Mouse (Mus musculus): ENCODE results near the gene Klk1b8.

- TF ChIP-seq POLR2AphosphoS2 (IDR thresholded peaks at IDR 0.05; ENCODE audit: insufficient read length, low read depth): no peak
- TF ChIP-seq POLR2A (IDR thresholded peaks at IDR 0.05; ENCODE audit: insufficient read length, low read depth): no peak
- no peak for TF ChIP-seq MAX (IDR thresholded peaks at IDR 0.05; ENCODE audit: low read depth)
- TF ChIP-seq TCF12 (IDR thresholded peaks at IDR 0.05; ENCODE audit: insufficient read depth, poor library complexity, severe bottlenecking): no peak
- TF ChIP-seq USF1 (IDR thresholded peaks at IDR 0.05; ENCODE audit: low read depth): no peak
- TF ChIP-seq MYOD1 (IDR thresholded peaks at IDR 0.05; ENCODE audit: control insufficient read depth in 1 of 3, insufficient read length in 2 of 3, low read depth in 2 of 3): no peak
- TF ChIP-seq REST (IDR thresholded peaks at IDR 0.05; ENCODE audit: insufficient read depth, insufficient read length): no peak
- no peak for TF ChIP-seq E2F4 (IDR thresholded peaks at IDR 0.05; ENCODE audit: insufficient read depth)
- TF ChIP-seq SRF (IDR thresholded peaks at IDR 0.05; ENCODE audit: control insufficient read depth, insufficient read length, low read depth): no peak
- TF ChIP-seq MYOG (IDR thresholded peaks at IDR 0.05; ENCODE audit: control insufficient read depth in 1 of 3, insufficient read depth in 1 of 3, insufficient read length in 2 of 3, low read depth in 2 of 3): no peak
- no peak for TF ChIP-seq TCF3 (IDR thresholded peaks at IDR 0.05; ENCODE audit: insufficient read length, low read depth)
Observed at GRCm38 (mm10) chr7:43967612-43968011, 17.1 kb downstream of the Klk1b8 start.

All from myocyte (in vitro differentiated cells).